Mouse (Mus musculus): ENCODE data around the gene Acss1.
A peak's percentile ranks its signal among the peaks of the same experiment; 100 is the strongest.

Acss1 gene

GRCm38 (mm10) chr2:150665534-150666451 lies 2.5 kb downstream of the Acss1 start:
- ATAC-seq (ENCODE audit: low TSS enrichment): no peak

GRCm38 (mm10) chr2:150665006-150665405 lies 3.3 kb downstream of the Acss1 start:
- no peak for ATAC-seq (ENCODE audit: low TSS enrichment)

- no peak for ATAC-seq (ENCODE audit: low TSS enrichment)
These were observed 4.0 kb downstream of the Acss1 start for GRCm38 (mm10) chr2:150664152-150664920.

- peak; percentile 56 for ATAC-seq (ENCODE audit: low TSS enrichment)
These were observed 5.0 kb downstream of the Acss1 start for GRCm38 (mm10) chr2:150663255-150663654.

- ATAC-seq (ENCODE audit: low TSS enrichment): peak; percentile 32
These were observed 6.3 kb downstream of the Acss1 start for GRCm38 (mm10) chr2:150662007-150662406.

- ATAC-seq (ENCODE audit: low TSS enrichment): peak; percentile 64
These were observed 7.4 kb downstream of the Acss1 start for GRCm38 (mm10) chr2:150660668-150661451.

DNA sequence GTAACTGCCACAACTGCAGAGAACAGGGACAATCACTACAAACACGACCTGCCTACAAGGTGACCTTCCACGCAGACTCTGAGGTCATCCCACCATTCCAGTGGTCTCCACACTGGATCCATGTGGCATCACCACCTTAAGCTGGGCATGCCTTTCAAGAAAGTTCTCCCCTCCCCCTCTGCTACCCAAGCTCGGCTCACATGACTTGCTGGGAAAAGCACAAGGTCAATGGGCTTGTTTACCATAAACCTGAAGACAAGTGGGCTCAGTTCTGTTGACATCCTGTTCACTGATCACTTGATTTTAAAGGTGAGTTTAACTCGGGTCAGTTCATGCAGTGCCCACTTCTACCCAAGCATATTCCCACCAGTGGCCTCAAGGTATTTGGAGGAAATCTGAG lies 8.3 kb downstream of the Acss1 start:
- ATAC-seq (ENCODE audit: low TSS enrichment): no peak

GRCm38 (mm10) chr2:150656975-150657768 lies 11.1 kb downstream of the Acss1 start:
- no peak for ATAC-seq (ENCODE audit: low TSS enrichment)

GRCm38 (mm10) chr2:150656112-150656511 lies 12.2 kb downstream of the Acss1 start:
- ATAC-seq (ENCODE audit: low TSS enrichment): no peak

- ATAC-seq (ENCODE audit: low TSS enrichment): no peak
These were observed 13.0 kb downstream of the Acss1 start for GRCm38 (mm10) chr2:150655290-150655689.

- ATAC-seq (ENCODE audit: low TSS enrichment): no peak
These were observed 13.5 kb downstream of the Acss1 start for GRCm38 (mm10) chr2:150654814-150655213.

DNA sequence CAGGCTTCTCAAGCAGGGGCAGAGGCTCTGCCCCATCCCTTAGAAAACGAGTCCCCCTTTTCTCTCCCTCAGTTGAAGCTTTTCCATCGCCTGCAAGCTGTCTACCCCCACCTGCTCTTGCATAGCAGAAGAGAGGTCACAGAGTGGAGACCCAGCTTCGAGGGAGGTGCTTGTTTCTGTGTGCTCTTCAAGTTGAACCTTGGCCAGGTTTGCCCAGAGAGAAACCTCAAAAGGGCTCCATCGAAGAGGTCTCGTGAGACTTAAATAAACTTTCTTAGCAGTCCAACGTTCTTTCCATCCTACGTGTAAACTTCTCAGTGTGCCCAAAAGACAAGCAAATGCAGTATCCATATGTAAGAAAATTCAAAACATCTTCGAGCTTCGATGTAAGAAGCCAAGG lies 16.9 kb downstream of the Acss1 start:
- no peak for ATAC-seq (ENCODE audit: low TSS enrichment)

DNA sequence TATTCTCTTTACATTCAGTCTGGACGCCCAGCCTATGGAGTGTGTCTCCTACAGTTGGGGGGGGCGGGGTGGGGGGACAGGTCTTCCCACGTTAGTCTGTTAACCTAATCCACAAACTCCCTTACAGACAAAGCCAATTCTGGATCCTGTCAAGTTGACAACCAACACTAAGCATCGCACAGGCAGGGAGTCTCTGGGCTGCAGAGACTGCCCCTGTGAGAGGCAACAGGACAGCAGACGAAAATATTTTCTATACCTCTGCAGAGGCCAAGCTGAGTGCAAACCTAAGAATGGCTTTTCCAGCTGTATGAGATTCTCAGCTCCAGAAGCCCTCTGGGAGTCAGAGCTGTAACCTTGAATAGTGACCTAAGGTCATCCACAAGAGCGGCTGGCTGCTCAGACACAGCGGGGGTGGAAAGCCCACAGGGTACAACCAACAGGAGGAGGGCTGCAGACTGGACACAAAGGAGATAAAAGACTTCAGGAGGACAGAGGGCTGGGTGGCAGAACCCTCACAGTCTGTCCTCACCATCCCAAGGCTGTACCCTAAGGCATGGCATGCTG lies 17.7 kb downstream of the Acss1 start:
- ATAC-seq (ENCODE audit: low TSS enrichment): no peak

- ATAC-seq (ENCODE audit: low TSS enrichment): peak; percentile 29; the same call in 1 of the 2 replicates
These were observed 19.9 kb downstream of the Acss1 start for GRCm38 (mm10) chr2:150648300-150648895.

DNA sequence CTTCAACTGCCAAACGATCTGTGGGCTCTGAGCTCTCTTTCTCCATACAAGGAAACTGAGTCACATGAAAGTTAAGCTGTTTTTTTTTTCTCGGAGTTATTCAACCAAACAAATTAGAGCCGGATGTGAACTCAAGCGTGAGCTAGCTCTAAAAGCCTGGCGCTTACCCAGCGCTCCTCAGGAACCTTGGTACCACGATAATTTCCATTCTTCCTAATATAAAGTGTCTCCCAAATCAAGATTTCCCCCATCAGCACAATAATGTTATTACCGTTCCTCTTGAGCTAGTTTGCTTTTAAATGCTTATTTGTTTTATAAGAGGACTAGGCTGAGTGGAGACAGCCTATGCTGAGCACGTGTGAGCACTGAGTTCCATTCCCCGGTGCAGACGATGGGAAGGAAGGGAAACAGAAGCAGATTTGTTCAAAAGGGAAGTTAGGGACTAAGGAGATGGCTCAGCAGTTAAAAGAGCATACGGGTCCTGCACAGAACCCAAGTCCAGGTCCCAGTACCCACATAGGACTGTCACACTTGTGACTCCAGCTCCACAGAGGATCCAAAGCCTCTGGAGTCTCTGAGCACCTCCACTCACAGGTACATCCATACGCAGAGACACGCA lies 20.5 kb downstream of the Acss1 start:
- ATAC-seq (ENCODE audit: low TSS enrichment): no peak

- ATAC-seq (ENCODE audit: low TSS enrichment): no peak
These were observed 21.7 kb downstream of the Acss1 start for GRCm38 (mm10) chr2:150646411-150647121.

DNA sequence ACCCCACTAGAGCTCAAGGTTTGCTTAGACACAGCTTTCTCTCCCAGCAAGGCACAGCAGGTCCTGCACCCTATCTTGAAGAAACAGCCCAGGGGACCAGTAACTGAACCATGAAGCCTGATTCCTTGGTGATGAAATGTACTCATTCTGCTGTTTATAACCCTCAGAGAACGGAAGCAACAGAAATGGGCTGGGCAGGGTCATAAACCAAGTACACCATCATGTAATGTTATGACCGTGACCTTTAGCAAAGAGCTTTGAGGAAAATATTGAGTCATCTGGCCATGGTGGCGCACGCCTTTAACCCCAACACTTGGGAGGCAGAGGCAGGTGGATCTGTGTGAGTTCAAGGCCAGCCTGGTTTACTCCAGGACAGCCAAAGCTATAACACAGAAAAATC lies 23.1 kb downstream of the Acss1 start:
- ATAC-seq (ENCODE audit: low TSS enrichment): no peak

DNA sequence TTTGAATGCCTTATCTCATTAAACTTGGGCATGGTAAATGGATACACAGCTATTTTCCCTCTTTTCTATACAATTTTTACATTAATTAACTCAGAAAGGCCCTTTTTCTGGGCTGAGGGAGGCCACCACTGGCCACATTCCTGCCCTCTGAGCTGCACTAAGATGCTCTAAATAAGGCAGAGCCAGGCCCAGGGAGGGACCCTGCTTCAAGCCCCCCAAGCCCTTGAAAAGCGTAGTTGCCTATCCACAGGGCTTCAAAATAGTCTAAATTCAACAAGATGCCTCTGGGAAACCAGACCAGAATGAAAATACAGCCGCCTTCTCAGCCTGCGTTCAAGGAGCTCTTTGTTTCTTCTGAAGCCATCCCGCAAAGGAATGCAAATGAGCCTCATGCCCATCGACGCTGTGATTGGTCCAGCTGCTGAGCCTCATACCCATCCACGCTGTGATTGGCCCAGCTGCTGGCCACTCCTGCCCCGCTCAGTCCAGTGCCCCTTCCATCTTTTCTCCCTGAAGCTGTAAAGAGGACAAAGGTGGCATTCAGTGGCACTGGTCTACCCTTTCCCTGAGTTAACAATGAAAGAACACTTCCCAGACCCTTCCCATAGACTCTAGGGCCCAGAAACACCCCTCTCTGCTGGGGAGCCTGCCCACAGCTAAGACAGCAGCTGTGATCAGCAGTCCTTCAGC lies 24.4 kb downstream of the Acss1 start:
- ATAC-seq (ENCODE audit: low TSS enrichment): peak; percentile 93

DNA sequence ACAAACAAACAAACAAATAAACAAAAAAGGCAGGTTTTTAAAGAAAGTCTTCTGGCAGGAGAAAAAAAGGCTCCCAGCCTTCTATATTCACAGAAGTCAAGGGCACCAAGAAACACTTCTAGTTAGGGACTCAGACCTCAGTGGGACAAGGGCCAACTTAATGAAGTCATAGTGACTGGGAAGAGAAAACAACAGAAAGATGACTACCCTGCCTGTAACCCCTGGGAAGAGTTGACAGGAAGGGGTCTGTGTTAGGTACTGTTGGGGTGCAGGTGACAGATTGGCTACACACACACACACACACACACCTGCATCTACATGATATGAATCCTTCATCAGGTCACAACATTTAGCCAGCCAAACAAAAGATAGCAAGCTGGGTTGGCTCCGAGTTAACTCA lies 25.1 kb downstream of the Acss1 start:
- no peak for ATAC-seq (ENCODE audit: low TSS enrichment)

All from frontal cortex, adult (tissue).